Mouse (Mus musculus): Measurements from ENCODE around the gene Sucla2. TPM values are rescaled to one million over a fixed set of nuclear protein-coding genes. Genes with fewer than 3 reads are reported as not detected.
"Not testable (repeated sequence)": the region's sequence is repeated elsewhere in the genome, so short reads cannot be mapped to it uniquely, and the experiment has no call there.

Sucla2 gene
- polyA plus RNA-seq, 1 experiment, result 143 TPM

- H3K36me3 ChIP-seq (ENCODE audit: control insufficient read depth, insufficient read depth, low read length), result no peaks in the 10 kb centered on the region; the same call in 1 of the 2 replicates
- no peaks in the 10 kb centered on the region for H3K27me3 ChIP-seq (ENCODE audit: control insufficient read depth, insufficient read depth, low read length)
- peak within 1 kb of the TSS; percentile 96 for H3K4me3 ChIP-seq (ENCODE audit: control insufficient read depth, low read depth, low read length)
- H3K27ac ChIP-seq (ENCODE audit: control insufficient read depth, insufficient read depth, low read depth, low read length), result peak within 1 kb of the TSS; percentile 79
- TF ChIP-seq POLR2A (IDR thresholded peaks at IDR 0.05; ENCODE audit: control insufficient read depth, low read depth, low read length) (peak; percentile 97), CTCF (IDR thresholded peaks at IDR 0.05; ENCODE audit: control insufficient read depth, insufficient read depth, insufficient replicate concordance, low read depth, low read length) (peak; percentile 100)
- peaks cover 15% of the 10 kb centered on the region for H3K4me1 ChIP-seq (ENCODE audit: control insufficient read depth, insufficient read depth, low read length)
Observed at GRCm38 (mm10) chr14:73509765-73510423, 15.2 kb upstream of the Sucla2 start, which contains the start of gene Med4. TSS of gene Med4 (plus strand) at chr14:73510025.

- Histone ChIP-seq H3K36me3 (ENCODE audit: control insufficient read depth, insufficient read depth, low read length) (no peaks in the 10 kb centered on the region), H3K27ac (ENCODE audit: control insufficient read depth, insufficient read depth, low read depth, low read length) (no peak overlapping the region), H3K4me1 (ENCODE audit: control insufficient read depth, insufficient read depth, low read length) (peaks cover 3% of the 10 kb centered on the region), H3K27me3 (ENCODE audit: control insufficient read depth, insufficient read depth, low read length) (no peaks in the 10 kb centered on the region), H3K4me3 (ENCODE audit: control insufficient read depth, low read depth, low read length) (no peak overlapping the region)
- TF ChIP-seq POLR2A (IDR thresholded peaks at IDR 0.05; ENCODE audit: control insufficient read depth, low read depth, low read length), result no peak
- no peak for TF ChIP-seq CTCF (IDR thresholded peaks at IDR 0.05; ENCODE audit: control insufficient read depth, insufficient read depth, insufficient replicate concordance, low read depth, low read length)
Observed at GRCm38 (mm10) chr14:73524136-73524535, 983 bp upstream of the Sucla2 start.

- not testable (repeated sequence) for H3K4me3 ChIP-seq (ENCODE audit: control insufficient read depth, low read depth, low read length); H3K36me3 ChIP-seq (ENCODE audit: control insufficient read depth, insufficient read depth, low read length); H3K4me1 ChIP-seq (ENCODE audit: control insufficient read depth, insufficient read depth, low read length); H3K27me3 ChIP-seq (ENCODE audit: control insufficient read depth, insufficient read depth, low read length); H3K27ac ChIP-seq (ENCODE audit: control insufficient read depth, insufficient read depth, low read depth, low read length)
Observed at GRCm38 (mm10) chr14:73528661-73529060, 3.5 kb downstream of the Sucla2 start.

- TF ChIP-seq POLR2A (IDR thresholded peaks at IDR 0.05; ENCODE audit: control insufficient read depth, low read depth, low read length) (no peak), CTCF (IDR thresholded peaks at IDR 0.05; ENCODE audit: control insufficient read depth, insufficient read depth, insufficient replicate concordance, low read depth, low read length) (no peak)
- Histone ChIP-seq H3K27me3 (ENCODE audit: control insufficient read depth, insufficient read depth, low read length) (no peaks in the 10 kb centered on the region), H3K27ac (ENCODE audit: control insufficient read depth, insufficient read depth, low read depth, low read length) (no peak overlapping the region), H3K36me3 (ENCODE audit: control insufficient read depth, insufficient read depth, low read length) (no peaks in the 10 kb centered on the region), H3K4me3 (ENCODE audit: control insufficient read depth, low read depth, low read length) (no peak overlapping the region), H3K4me1 (ENCODE audit: control insufficient read depth, insufficient read depth, low read length) (no peaks in the 10 kb centered on the region)
Observed at GRCm38 (mm10) chr14:73533755-73534465, 8.8 kb downstream of the Sucla2 start.

- H3K27ac ChIP-seq (ENCODE audit: control insufficient read depth, insufficient read depth, low read depth, low read length), result no peak overlapping the region
- no peaks in the 10 kb centered on the region for H3K27me3 ChIP-seq (ENCODE audit: control insufficient read depth, insufficient read depth, low read length)
- no peaks in the 10 kb centered on the region for H3K36me3 ChIP-seq (ENCODE audit: control insufficient read depth, insufficient read depth, low read length)
- no peak overlapping the region for H3K4me3 ChIP-seq (ENCODE audit: control insufficient read depth, low read depth, low read length)
- TF ChIP-seq CTCF (IDR thresholded peaks at IDR 0.05; ENCODE audit: control insufficient read depth, insufficient read depth, insufficient replicate concordance, low read depth, low read length) (no peak), POLR2A (IDR thresholded peaks at IDR 0.05; ENCODE audit: control insufficient read depth, low read depth, low read length) (no peak)
- no peaks in the 10 kb centered on the region for H3K4me1 ChIP-seq (ENCODE audit: control insufficient read depth, insufficient read depth, low read length)
Observed at GRCm38 (mm10) chr14:73535641-73536040, 10.5 kb downstream of the Sucla2 start.

GRCm38 (mm10) chr14:73543781-73544180 lies 18.7 kb downstream of the Sucla2 start:
- H3K27me3 ChIP-seq (ENCODE audit: control insufficient read depth, insufficient read depth, low read length), result no peaks in the 10 kb centered on the region
- no peaks in the 10 kb centered on the region for H3K36me3 ChIP-seq (ENCODE audit: control insufficient read depth, insufficient read depth, low read length)
- H3K4me1 ChIP-seq (ENCODE audit: control insufficient read depth, insufficient read depth, low read length), result no peaks in the 10 kb centered on the region
- no peak for TF ChIP-seq CTCF (IDR thresholded peaks at IDR 0.05; ENCODE audit: control insufficient read depth, insufficient read depth, insufficient replicate concordance, low read depth, low read length)
- TF ChIP-seq POLR2A (IDR thresholded peaks at IDR 0.05; ENCODE audit: control insufficient read depth, low read depth, low read length), result no peak
- no peak overlapping the region for H3K27ac ChIP-seq (ENCODE audit: control insufficient read depth, insufficient read depth, low read depth, low read length)
- H3K4me3 ChIP-seq (ENCODE audit: control insufficient read depth, low read depth, low read length), result no peak overlapping the region

GRCm38 (mm10) chr14:73547034-73547433 lies 21.9 kb downstream of the Sucla2 start:
- Histone ChIP-seq H3K27ac (ENCODE audit: control insufficient read depth, insufficient read depth, low read depth, low read length) (no peak overlapping the region), H3K4me1 (ENCODE audit: control insufficient read depth, insufficient read depth, low read length) (peaks cover 3% of the 10 kb centered on the region), H3K4me3 (ENCODE audit: control insufficient read depth, low read depth, low read length) (no peak overlapping the region), H3K36me3 (ENCODE audit: control insufficient read depth, insufficient read depth, low read length) (no peaks in the 10 kb centered on the region), H3K27me3 (ENCODE audit: control insufficient read depth, insufficient read depth, low read length) (no peaks in the 10 kb centered on the region)
- no peak for TF ChIP-seq POLR2A (IDR thresholded peaks at IDR 0.05; ENCODE audit: control insufficient read depth, low read depth, low read length)
- TF ChIP-seq CTCF (IDR thresholded peaks at IDR 0.05; ENCODE audit: control insufficient read depth, insufficient read depth, insufficient replicate concordance, low read depth, low read length), result no peak
